Mouse (Mus musculus): ENCODE measurements at regions not wholly inside any gene's neighbourhood (a gene's known extent, or its start where the extent isn't known, plus 50 kb on each side); places are given as distances from the start of the nearest gene placed in this dataset.

DNA sequence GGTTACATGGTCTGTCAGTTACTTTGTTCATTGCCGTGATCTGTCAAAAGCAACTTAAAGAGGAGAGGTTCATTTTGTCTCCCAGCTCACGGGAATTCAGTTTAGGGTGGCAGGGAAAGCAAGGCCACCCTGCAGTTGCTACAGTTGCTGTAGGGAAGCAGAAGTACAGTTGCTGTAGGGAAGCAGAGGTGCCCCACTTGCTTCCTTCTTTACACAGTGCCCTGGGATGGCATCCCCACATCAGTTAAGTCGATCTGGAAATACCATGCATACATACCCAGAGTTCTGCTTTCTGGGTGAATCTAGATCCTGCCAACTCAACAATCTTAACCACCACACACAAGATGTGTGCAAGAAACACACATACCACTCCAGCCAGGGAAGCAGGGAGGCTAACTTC lies 54.6 kb upstream of the Tfpi start:
- Histone ChIP-seq H3K9me3 (ENCODE audit: low read length) (no peaks in the 10 kb centered on the region), H3K9ac (no peak overlapping the region), H3K36me3 (ENCODE audit: insufficient read depth) (no peaks in the 10 kb centered on the region), H3K4me2 (ENCODE audit: low read depth) (no peak overlapping the region), H3K27ac (ENCODE audit: low read depth, low read length) (no peak overlapping the region), H3K4me3 (ENCODE audit: low read depth, low read length) (no peak overlapping the region), H3K4me1 (ENCODE audit: insufficient read depth) (no peaks in the 10 kb centered on the region), H3K27me3 (ENCODE audit: insufficient read depth, low read length) (no peaks in the 10 kb centered on the region)
- 76% methylated on average over 3 of the region's 3 CpGs for WGBS
- no peak for DNase-seq
- ATAC-seq = no peak
- TF ChIP-seq CTCF (IDR thresholded peaks at IDR 0.05; ENCODE audit: low read depth) = no peak

DNA sequence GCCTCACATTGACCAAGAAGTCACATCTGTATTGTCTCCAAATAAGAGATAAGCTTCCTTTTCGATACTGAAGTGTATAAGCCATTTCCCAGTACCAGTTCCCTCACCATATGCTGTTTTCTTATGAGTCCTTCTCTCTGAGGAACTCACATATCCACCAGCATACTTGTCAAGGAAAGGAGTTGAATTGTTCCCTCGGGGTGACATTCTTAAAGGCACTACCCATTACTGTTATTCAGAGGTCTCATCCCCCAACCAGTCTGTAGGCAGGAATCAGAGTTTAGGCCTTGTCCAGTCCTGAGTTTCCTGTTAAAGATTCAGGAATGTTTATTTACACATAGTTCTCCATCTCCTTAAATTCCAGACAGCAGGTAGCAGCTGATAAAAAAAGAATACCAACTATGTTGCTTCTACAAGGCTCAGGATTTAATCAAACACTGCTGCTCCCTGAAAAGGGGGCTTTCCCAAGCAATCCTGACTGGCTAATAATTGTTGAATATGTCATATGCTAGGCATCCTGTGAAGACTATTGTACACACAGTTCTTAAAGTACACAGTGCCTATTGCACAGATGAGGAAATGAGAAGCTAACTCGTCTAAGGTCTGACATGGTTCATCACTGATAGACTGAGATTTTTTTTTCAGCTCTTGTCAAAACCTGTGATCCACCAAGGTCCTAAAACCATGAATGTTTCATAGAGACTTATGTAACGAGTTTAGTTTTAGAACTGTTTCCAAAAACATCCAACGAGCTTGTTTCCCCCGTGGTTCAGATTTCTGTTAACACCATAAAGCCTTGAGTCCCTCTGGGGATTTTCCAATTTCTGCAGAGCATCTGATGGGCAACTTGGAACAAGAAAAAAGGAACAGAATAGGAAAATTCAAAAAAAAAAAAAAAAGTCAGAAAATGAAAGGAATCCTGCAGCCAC lies 52.5 kb upstream of the Tfpi start:
- H3K4me2 ChIP-seq (ENCODE audit: low read depth) = no peak overlapping the region
- H3K9ac ChIP-seq = no peak overlapping the region
- 62% methylated on average over 6 of the region's 6 CpGs for WGBS
- H3K36me3 ChIP-seq (ENCODE audit: insufficient read depth) = no peaks in the 10 kb centered on the region
- H3K27ac ChIP-seq (ENCODE audit: low read depth, low read length) = no peak overlapping the region
- no peaks in the 10 kb centered on the region for H3K9me3 ChIP-seq (ENCODE audit: low read length)
- DNase-seq (no peak), ATAC-seq (no peak)
- no peaks in the 10 kb centered on the region for H3K27me3 ChIP-seq (ENCODE audit: insufficient read depth, low read length)
- H3K4me3 ChIP-seq (ENCODE audit: low read depth, low read length) = no peak overlapping the region
- no peaks in the 10 kb centered on the region for H3K4me1 ChIP-seq (ENCODE audit: insufficient read depth)
- TF ChIP-seq CTCF (IDR thresholded peaks at IDR 0.05; ENCODE audit: low read depth) = no peak
